Mouse (Mus musculus) thymus, postnatal 10 days (tissue): Measurements from ENCODE around the gene Ispd.

Experiments used
- DNase-seq, 2 experiments: peaks; one replicate each; pipeline ENCODE4 v3.0.0; 2021; ENCODE audit warnings: low spot score in 2 of 2

The Ispd gene

GRCm38 (mm10) chr12:36564146-36564545 is 182.9 kb downstream of the Ispd start:
- DNase-seq, result no peak

GRCm38 (mm10) chr12:36566974-36567373 is 185.7 kb downstream of the Ispd start:
- DNase-seq, result no peak

- no peak for DNase-seq
Observed at GRCm38 (mm10) chr12:36570414-36571095, 189.3 kb downstream of the Ispd start.

- DNase-seq, result no peak
Observed at GRCm38 (mm10) chr12:36584828-36585227, 203.6 kb downstream of the Ispd start.

- no peak for DNase-seq
Observed at GRCm38 (mm10) chr12:36597539-36598250, 216.4 kb downstream of the Ispd start.

GRCm38 (mm10) chr12:36621960-36622736 is 240.9 kb downstream of the Ispd start:
- DNase-seq, result no peak

GRCm38 (mm10) chr12:36627204-36627603 is 246.0 kb downstream of the Ispd start:
- no peak for DNase-seq

- no peak for DNase-seq
Observed at GRCm38 (mm10) chr12:36632427-36632826, 251.2 kb downstream of the Ispd start.

- no peak for DNase-seq
Observed at GRCm38 (mm10) chr12:36647514-36647913, 266.3 kb downstream of the Ispd start.

GRCm38 (mm10) chr12:36662496-36662895 is 281.2 kb downstream of the Ispd start:
- no peak for DNase-seq

- DNase-seq, result no peak
Observed at GRCm38 (mm10) chr12:36664783-36665182, 283.5 kb downstream of the Ispd start.

- DNase-seq, result no peak
Observed at GRCm38 (mm10) chr12:36666771-36667170, 285.5 kb downstream of the Ispd start.

- DNase-seq, result no peak
Observed at GRCm38 (mm10) chr12:36670164-36670908, 289.1 kb downstream of the Ispd start.

GRCm38 (mm10) chr12:36670915-36671579 is 289.8 kb downstream of the Ispd start:
- DNase-seq, result no peak

GRCm38 (mm10) chr12:36674481-36674880 is 293.2 kb downstream of the Ispd start:
- DNase-seq, result no peak

GRCm38 (mm10) chr12:36678220-36678619 is 297.0 kb downstream of the Ispd start:
- no peak for DNase-seq

- DNase-seq, result no peak
Observed at GRCm38 (mm10) chr12:36680883-36681505, 299.7 kb downstream of the Ispd start.

GRCm38 (mm10) chr12:36681779-36682178 is 300.5 kb downstream of the Ispd start:
- DNase-seq, result no peak

GRCm38 (mm10) chr12:36694072-36694471 is 312.8 kb downstream of the Ispd start:
- DNase-seq, result no peak

GRCm38 (mm10) chr12:36704380-36704779 is 323.1 kb downstream of the Ispd start:
- no peak for DNase-seq

GRCm38 (mm10) chr12:36708810-36709209 is 327.6 kb downstream of the Ispd start:
- no peak for DNase-seq
